Mouse (Mus musculus): ENCODE data around the gene H2al1f.

GRCm38 (mm10) chrX:11288306-11288882 is 26.6 kb upstream of the H2al1f start:
- TF ChIP-seq CTCF (IDR thresholded peaks at IDR 0.05; ENCODE audit: control insufficient read depth, insufficient read depth, insufficient replicate concordance, low read depth, low read length): no peak
- no peak for TF ChIP-seq POLR2A (IDR thresholded peaks at IDR 0.05; ENCODE audit: control insufficient read depth, low read depth, low read length)

All from testis, adult 2 months (tissue).